Mouse (Mus musculus) CH12.LX (cell line): ENCODE data around the gene Zpbp2. TPM values are rescaled to one million over a fixed set of nuclear protein-coding genes. Genes with fewer than 3 reads are reported as not detected.

Experiments used
- DNase-seq: peaks from one replicate; pipeline ENCODE4 v3.0.0-alpha.2; 2013; ENCODE audit errors: extremely low read depth
- H3K27ac ChIP-seq: 2 replicates; pipeline ENCODE4 v1.5.1; 2012; ENCODE audit warnings: low read depth, mild to moderate bottlenecking, control low read depth, moderate library complexity; ENCODE audit not compliant: insufficient read depth
- H3K27me3 ChIP-seq: replicated peaks from 2 replicates; pipeline ENCODE3; 2012; ENCODE audit warnings: inconsistent platforms
- H3K36me3 ChIP-seq, 2 experiments: replicated peaks in 1 of 2; 2 replicates each; pipeline versions ENCODE3 to v1.6.1; 2012; ENCODE audit warnings: inconsistent platforms in 1 of 2, low read length in 1 of 2, mild to moderate bottlenecking in 1 of 2, mixed read lengths in 1 of 2, moderate library complexity in 1 of 2; ENCODE audit not compliant: control insufficient read depth in 1 of 2, insufficient read depth in 1 of 2
- H3K4me1 ChIP-seq, 2 experiments: 2 replicates each; pipeline ENCODE4 v1.6.1; 2012; ENCODE audit warnings: inconsistent platforms in 1 of 2, moderate library complexity in 1 of 2; ENCODE audit not compliant: insufficient read depth in 2 of 2, control insufficient read depth in 1 of 2
- H3K4me2 ChIP-seq: 2 replicates; pipeline ENCODE4 v1.6.1; 2012; ENCODE audit warnings: low read depth, mild to moderate bottlenecking, control low read depth; ENCODE audit not compliant: poor library complexity, insufficient read depth, severe bottlenecking
- H3K4me3 ChIP-seq, 3 experiments: fragments of 150-350 bp in 1 of 3; sonication (generic) in 1 of 3; replicated peaks in 1 of 3; 2 replicates each; pipeline versions ENCODE3 to v1.5.1; 2011 to 2012; ENCODE audit warnings: low read depth in 2 of 3, low read length in 2 of 3, mild to moderate bottlenecking in 2 of 3, moderate library complexity in 2 of 3, control low read depth in 1 of 3, improper control_type of control experiment in 1 of 3, inconsistent platforms in 1 of 3, mixed read lengths in 1 of 3; ENCODE audit not compliant: poor library complexity in 1 of 3
- H3K79me2 ChIP-seq: replicated peaks from 2 replicates; pipeline ENCODE4 v1.6.1; 2012; ENCODE audit warnings: mild to moderate bottlenecking, moderate library complexity; ENCODE audit not compliant: control insufficient read depth, poor library complexity, insufficient read depth, severe bottlenecking; ENCODE audit errors: extremely low read depth
- H3K9ac ChIP-seq: 2 replicates; pipeline ENCODE4 v1.6.1; 2012; ENCODE audit warnings: low read depth, mild to moderate bottlenecking, control low read depth, moderate library complexity; ENCODE audit not compliant: insufficient read depth
- H3K9me3 ChIP-seq: replicated peaks from 2 replicates; pipeline ENCODE3; 2012; ENCODE audit warnings: low read length, inconsistent platforms, mixed read lengths
- CHD1 ChIP-seq: IDR thresholded peaks from 2 replicates; pipeline ENCODE4 v1.6.1; 2012; ENCODE audit warnings: low read depth, low read length, improper control_type of control experiment, inconsistent platforms
- CHD2 ChIP-seq: IDR thresholded peaks from 2 replicates; pipeline ENCODE4 v1.6.1; 2011; ENCODE audit warnings: low read length, improper control_type of control experiment
- CTCF ChIP-seq, 2 experiments: IDR thresholded peaks in 1 of 2; conservative IDR thresholded peaks in 1 of 2; 2 replicates each; pipeline ENCODE4 v1.5.1; 2011 to 2012; ENCODE audit warnings: low read depth in 2 of 2, low read length in 2 of 2, improper control_type of control experiment in 1 of 2, inconsistent platforms in 1 of 2, mild to moderate bottlenecking in 1 of 2, moderate library complexity in 1 of 2
- E2F4 ChIP-seq: IDR thresholded peaks from 2 replicates; pipeline ENCODE4 v1.6.1; 2011; ENCODE audit warnings: low read depth, low read length, improper control_type of control experiment; ENCODE audit not compliant: insufficient replicate concordance
- ELF1 ChIP-seq: IDR thresholded peaks from 2 replicates; pipeline ENCODE4 v1.6.1; 2014; ENCODE audit warnings: low read depth, mild to moderate bottlenecking, inconsistent platforms, low read length, improper control_type of control experiment
- ETS1 ChIP-seq: conservative IDR thresholded peaks from 2 replicates; pipeline ENCODE4 v1.6.1; 2012; ENCODE audit warnings: low read depth, mild to moderate bottlenecking, inconsistent platforms, low read length, improper control_type of control experiment, moderate library complexity
- GABPA ChIP-seq: IDR thresholded peaks from 2 replicates; pipeline ENCODE4 v1.6.1; 2012; ENCODE audit warnings: low read depth, low read length, improper control_type of control experiment, inconsistent platforms; ENCODE audit not compliant: insufficient replicate concordance
- HCFC1 ChIP-seq: IDR thresholded peaks from 2 replicates; pipeline ENCODE4 v1.6.1; 2012; ENCODE audit warnings: low read depth, mild to moderate bottlenecking, inconsistent platforms, low read length, improper control_type of control experiment
- IRF4 ChIP-seq: IDR thresholded peaks from 2 replicates; pipeline ENCODE4 v1.6.1; 2014; ENCODE audit warnings: low read depth, mild to moderate bottlenecking, inconsistent platforms, low read length, improper control_type of control experiment
- JUN ChIP-seq: IDR thresholded peaks from 2 replicates; pipeline ENCODE4 v1.6.1; 2011; ENCODE audit warnings: low read depth, mild to moderate bottlenecking, low read length, improper control_type of control experiment, moderate library complexity; ENCODE audit not compliant: insufficient read depth
- JUND ChIP-seq: conservative IDR thresholded peaks from 2 replicates; pipeline ENCODE4 v1.6.1; 2011; ENCODE audit warnings: low read depth, low read length, improper control_type of control experiment
- KAT2A ChIP-seq: IDR thresholded peaks from 2 replicates; pipeline ENCODE4 v1.6.1; 2012; ENCODE audit warnings: low read length, improper control_type of control experiment, inconsistent platforms; ENCODE audit not compliant: insufficient replicate concordance
- MAFK ChIP-seq: IDR thresholded peaks from 2 replicates; pipeline ENCODE4 v1.6.1; 2011; ENCODE audit warnings: low read length, improper control_type of control experiment; ENCODE audit not compliant: insufficient replicate concordance
- MAZ ChIP-seq: IDR thresholded peaks from 2 replicates; pipeline ENCODE4 v1.6.1; 2012; ENCODE audit warnings: low read depth, mild to moderate bottlenecking, inconsistent platforms, low read length, improper control_type of control experiment, moderate library complexity
- MEF2A ChIP-seq: IDR thresholded peaks from 2 replicates; pipeline ENCODE4 v1.6.1; 2014; ENCODE audit warnings: low read depth, mild to moderate bottlenecking, inconsistent platforms, low read length, improper control_type of control experiment, borderline replicate concordance
- MXI1 ChIP-seq: IDR thresholded peaks from 2 replicates; pipeline ENCODE4 v1.6.1; 2011; ENCODE audit warnings: mild to moderate bottlenecking, low read depth, low read length, improper control_type of control experiment
- MYC ChIP-seq: IDR thresholded peaks from 2 replicates; pipeline ENCODE4 v1.6.1; 2011; ENCODE audit warnings: low read depth, mild to moderate bottlenecking, improper control_type of control experiment, low read length
- NELFE ChIP-seq: IDR thresholded peaks from 2 replicates; pipeline ENCODE4 v1.6.1; 2011; ENCODE audit warnings: low read depth, low read length, improper control_type of control experiment
- NRF1 ChIP-seq: IDR thresholded peaks from 2 replicates; pipeline ENCODE4 v1.6.1; 2014; ENCODE audit warnings: low read depth, mild to moderate bottlenecking, inconsistent platforms, low read length, improper control_type of control experiment, moderate library complexity
- PAX5 ChIP-seq: IDR thresholded peaks from 2 replicates; pipeline ENCODE4 v1.6.1; 2012; ENCODE audit warnings: low read length, inconsistent platforms, mixed read lengths
- POLR2A ChIP-seq: IDR thresholded peaks from 2 replicates; pipeline ENCODE4 v1.6.1; 2011; ENCODE audit warnings: low read depth, mild to moderate bottlenecking, improper control_type of control experiment, low read length
- POLR2AphosphoS2 ChIP-seq: IDR thresholded peaks from 2 replicates; pipeline ENCODE4 v1.6.1; 2011; ENCODE audit warnings: low read depth, low read length, improper control_type of control experiment
- RAD21 ChIP-seq: IDR thresholded peaks from 2 replicates; pipeline ENCODE4 v1.6.1; 2011; ENCODE audit warnings: low read depth, mild to moderate bottlenecking, low read length, improper control_type of control experiment, moderate library complexity
- RCOR1 ChIP-seq: conservative IDR thresholded peaks from 2 replicates; pipeline ENCODE4 v1.6.1; 2012; ENCODE audit warnings: low read depth, mild to moderate bottlenecking, inconsistent platforms, low read length, improper control_type of control experiment
- SIN3A ChIP-seq: IDR thresholded peaks from 2 replicates; pipeline ENCODE4 v1.6.1; 2012; ENCODE audit warnings: low read length, improper control_type of control experiment, inconsistent platforms
- SMC3 ChIP-seq: IDR thresholded peaks from 2 replicates; pipeline ENCODE4 v1.6.1; 2011; ENCODE audit warnings: low read depth, low read length, improper control_type of control experiment
- TBP ChIP-seq: conservative IDR thresholded peaks from 2 replicates; pipeline ENCODE4 v1.6.1; 2011; ENCODE audit warnings: low read depth, low read length, improper control_type of control experiment
- TCF12 ChIP-seq: IDR thresholded peaks from 2 replicates; pipeline ENCODE4 v1.6.1; 2014; ENCODE audit warnings: low read depth, mild to moderate bottlenecking, inconsistent platforms, low read length, improper control_type of control experiment
- UBTF ChIP-seq: IDR thresholded peaks from 2 replicates; pipeline ENCODE4 v1.6.1; 2012; ENCODE audit warnings: low read depth, mild to moderate bottlenecking, inconsistent platforms, low read length, improper control_type of control experiment, moderate library complexity
- USF1 ChIP-seq: IDR thresholded peaks from 2 replicates; pipeline ENCODE4 v1.6.1; 2014; ENCODE audit warnings: low read depth, mild to moderate bottlenecking, inconsistent platforms, low read length, improper control_type of control experiment
- USF2 ChIP-seq: conservative IDR thresholded peaks from 2 replicates; pipeline ENCODE4 v1.6.1; 2011; ENCODE audit warnings: low read depth, low read length, improper control_type of control experiment
- ZC3H11A ChIP-seq: IDR thresholded peaks from 2 replicates; pipeline ENCODE4 v1.6.1; 2012; ENCODE audit warnings: low read depth, mild to moderate bottlenecking, inconsistent platforms, low read length, improper control_type of control experiment
- ZKSCAN1 ChIP-seq: IDR thresholded peaks from 2 replicates; pipeline ENCODE4 v1.6.1; 2012; ENCODE audit warnings: low read depth, inconsistent platforms, low read length, improper control_type of control experiment, borderline replicate concordance
- ZMIZ1 ChIP-seq: IDR thresholded peaks from 2 replicates; pipeline ENCODE4 v1.6.1; 2012; ENCODE audit warnings: low read depth, mild to moderate bottlenecking, inconsistent platforms, low read length, improper control_type of control experiment
- ZNF384 ChIP-seq: IDR thresholded peaks from 2 replicates; pipeline ENCODE4 v1.6.1; 2012; ENCODE audit warnings: low read depth, low read length, improper control_type of control experiment, inconsistent platforms
- dilution Hi-C: fragments of 300-500 bp; cut with MboI; formaldehyde crosslinking; loops from 2 replicates; pipeline ENCODE4 v1.14.3; 2020; ENCODE audit warnings: low sequenced_read_pairs; ENCODE audit not compliant: extremely low pct_unique_long_range_greater_than_20kb, extremely low pct_ligation_motif_present
- in situ Hi-C: fragments of 300-500 bp; cut with MboI; formaldehyde crosslinking; loops from 3 replicates; pipeline ENCODE4 v1.14.3; 2019; ENCODE audit warnings: low sequenced_read_pairs, low pct_ligation_motif_present, low pct_unique_long_range_greater_than_20kb, mixed read lengths
- polyA plus RNA-seq: library from polyadenylated mRNA; unstranded; fragments of >175 nt; gene quantifications from 2 replicates; pipeline ENCODE4 v1.2.1, GENCODE M21; 2012; ENCODE audit warnings: low read depth; ENCODE audit not compliant: insufficient read length
- total RNA-seq, 2 experiments: library from RNA; depleted of rRNA; stranded (reverse); fragments of 300-350 nt in 1 of 2; fragments of >200 nt in 1 of 2; gene quantifications; 2 replicates each; pipeline ENCODE4 v1.2.3; 2012 to 2014

Zpbp2 gene
- total and polyA plus RNA-seq, 3 experiments, result 3.2 to 3.9 (median 3.7) TPM

DNA sequence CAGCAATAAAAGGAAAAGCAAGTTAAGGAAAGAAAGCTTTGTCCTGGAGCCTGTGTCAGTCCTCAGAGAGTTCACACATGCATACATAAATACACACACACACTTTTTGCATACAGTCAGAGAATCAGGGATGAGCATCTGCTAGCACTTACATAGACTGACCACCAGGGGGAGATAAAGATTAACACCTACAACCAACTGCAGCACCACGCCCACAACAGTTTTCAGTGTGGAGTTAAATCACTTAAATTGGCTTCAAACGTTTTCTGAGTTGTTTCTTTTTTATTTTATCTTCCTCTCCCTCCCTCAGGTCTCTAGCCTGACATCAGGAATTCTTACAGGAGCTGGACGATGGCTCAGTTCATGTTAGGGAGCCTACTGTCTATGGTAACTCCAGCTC, 55.9 kb downstream of the Zpbp2 start:
- H3K9me3 ChIP-seq, result no peaks in the 10 kb centered on the region
- in situ Hi-C loops, result loop anchor here (10.0 kb wide), 1 partner anchor 68 kb away; no protein-coding TSS in a partner anchor
- H3K4me3 ChIP-seq, result no peak overlapping the region
- H3K79me2 ChIP-seq, result no peaks in the 10 kb centered on the region
- dilution Hi-C loops, result no loop called here
- peak; percentile 76 for DNase-seq
- TF ChIP-seq CHD1 (no peak), KAT2A (no peak), USF2 (no peak), RAD21 (peak; percentile 75), E2F4 (no peak), MAFK (no peak), HCFC1 (0 out of 2 replicates have a peak, but pooled peaks have one; percentile 9), NELFE (no peak), NRF1 (no peak), ZC3H11A (no peak), UBTF (no peak), IRF4 (0 out of 2 replicates have a peak, but pooled peaks have one; percentile 37), GABPA (no peak), ZKSCAN1 (no peak), ETS1 (no peak), USF1 (no peak), CTCF (conservative IDR thresholded peaks at IDR 0.05 in 1 of 2, IDR thresholded peaks at IDR 0.05 in 1 of 2; ENCODE audit: low read depth in 2 of 2, low read length in 2 of 2) (peak; percentile 90 to 99), CHD2 (no peak), TBP (no peak), MYC (0 out of 2 replicates have a peak, but pooled peaks have one; percentile 35), SIN3A (no peak), RCOR1 (no peak), JUN (no peak), TCF12 (no peak), JUND (no peak), ZMIZ1 (no peak), SMC3 (peak; percentile 87), MAZ (no peak), MXI1 (no peak), POLR2A (no peak), PAX5 (no peak), ELF1 (0 out of 2 replicates have a peak, but pooled peaks have one; percentile 26), POLR2AphosphoS2 (no peak), MEF2A (no peak; the same call in 1 of the 2 replicates), ZNF384 (no peak)
- peaks cover 59% of the 10 kb centered on the region for H3K27me3 ChIP-seq
- no peak overlapping the region for H3K9ac ChIP-seq
- H3K4me1 ChIP-seq, result peaks cover 2 to 8% of the 10 kb centered on the region in 2 experiments; a peak in 3 of 4 replicates
- H3K4me2 ChIP-seq, result peak overlapping the region; percentile 46; the same call in 1 of the 2 replicates
- H3K36me3 ChIP-seq, result no peaks in the 10 kb centered on the region
- no peak overlapping the region for H3K27ac ChIP-seq
